Mouse (Mus musculus) kidney, embryonic 14.5 days (tissue): ENCODE data around the gene Steap3. TPM values are rescaled to one million over a fixed set of nuclear protein-coding genes. Genes with fewer than 3 reads are reported as not detected.

Experiments
- ATAC-seq: fragments of 200-750 bp; cut with Nextera tagmentation; 2 replicates; pipeline ENCODE4 v1.8.0; 2017; ENCODE audit warnings: moderate number of reproducible peaks, mild to moderate bottlenecking, moderate TSS enrichment, moderate library complexity; ENCODE audit not compliant: low FRiP score, low TSS enrichment
- H3K27ac ChIP-seq: fragments of 300-500 bp; sonication (generic); 2 replicates; pipeline ENCODE4 v1.5.1; 2014; ENCODE audit warnings: low read depth, mild to moderate bottlenecking, low read length, moderate library complexity, mixed read lengths
- H3K27me3 ChIP-seq: fragments of 300-500 bp; sonication (generic); 2 replicates; pipeline ENCODE4 v1.6.1; 2014; ENCODE audit warnings: mild to moderate bottlenecking, low read length; ENCODE audit not compliant: control insufficient read depth, insufficient read depth
- H3K36me3 ChIP-seq: fragments of 300-500 bp; sonication (generic); 2 replicates; pipeline ENCODE4 v1.6.1; 2014; ENCODE audit warnings: low read length, mixed read lengths; ENCODE audit not compliant: control insufficient read depth, insufficient read depth
- H3K4me1 ChIP-seq: fragments of 300-500 bp; sonication (generic); 2 replicates; pipeline ENCODE4 v1.6.1; 2014; ENCODE audit warnings: low read length, mixed read lengths; ENCODE audit not compliant: control insufficient read depth, insufficient read depth
- H3K4me2 ChIP-seq: fragments of 300-500 bp; sonication (generic); replicated peaks from 2 replicates; pipeline ENCODE4 v1.6.1; 2014; ENCODE audit warnings: low read depth, mild to moderate bottlenecking, low read length
- H3K4me3 ChIP-seq: fragments of 300-500 bp; sonication (generic); 2 replicates; pipeline ENCODE4 v1.5.1; 2014; ENCODE audit warnings: mild to moderate bottlenecking, low read length
- H3K9ac ChIP-seq: fragments of 300-500 bp; sonication (generic); 2 replicates; pipeline ENCODE4 v1.6.1; 2014; ENCODE audit warnings: low read depth, mild to moderate bottlenecking, low read length, moderate library complexity
- H3K9me3 ChIP-seq: fragments of 300-500 bp; sonication (generic); 2 replicates; pipeline ENCODE4 v1.6.1; 2016; ENCODE audit warnings: low read length; ENCODE audit not compliant: control insufficient read depth
- WGBS: fragments of 180-500 bp; shearing (Covaris S2); extraction: QIAGEN DNeasy Blood & Tissue Kit; methylation state at CpG from one replicate; pipeline ENCODE4 v1.1.7; 2014; 5-methylcytosine and 5-hydroxymethylcytosine counted together
- polyA plus RNA-seq: library from polyadenylated mRNA; unstranded; fragments of >200 nt; fragmentation: Nextera tagmentation; extraction: Ambion mirVana; gene quantifications from 2 replicates; pipeline ENCODE4 v1.2.1, GENCODE M21; 2014

The Steap3 gene
- polyA plus RNA-seq, 1 experiment from 2014 or later = 2.2 TPM

- no peak for ATAC-seq
- Histone ChIP-seq H3K27ac (no peak overlapping the region), H3K9me3 (no peaks in the 10 kb centered on the region), H3K4me2 (no peak overlapping the region), H3K36me3 (no peaks in the 10 kb centered on the region), H3K4me1 (no peaks in the 10 kb centered on the region), H3K9ac (no peak overlapping the region), H3K27me3 (no peaks in the 10 kb centered on the region), H3K4me3 (no peak overlapping the region)
- WGBS = 84% methylated on average over 7 of the region's 7 CpGs
Observed at GRCm38 (mm10) chr1:120168674-120169073, 103.8 kb downstream of the Steap3 start.

- Histone ChIP-seq H3K9ac (no peak overlapping the region), H3K27ac (no peak overlapping the region), H3K4me1 (no peaks in the 10 kb centered on the region), H3K4me2 (no peak overlapping the region), H3K9me3 (no peaks in the 10 kb centered on the region), H3K36me3 (no peaks in the 10 kb centered on the region), H3K27me3 (no peaks in the 10 kb centered on the region), H3K4me3 (no peak overlapping the region)
- ATAC-seq = no peak
- 75% methylated on average over 4 of the region's 4 CpGs for WGBS
Observed at GRCm38 (mm10) chr1:120168016-120168415, 104.5 kb downstream of the Steap3 start.

GRCm38 (mm10) chr1:120162616-120163015 is 109.9 kb downstream of the Steap3 start:
- H3K4me2 ChIP-seq = no peak overlapping the region
- H3K36me3 ChIP-seq = no peaks in the 10 kb centered on the region
- WGBS = 60% methylated on average over 1 of the region's 1 CpGs
- H3K9ac ChIP-seq = no peak overlapping the region
- H3K9me3 ChIP-seq = no peaks in the 10 kb centered on the region
- no peaks in the 10 kb centered on the region for H3K27me3 ChIP-seq
- ATAC-seq = no peak
- H3K27ac ChIP-seq = no peak overlapping the region
- no peak overlapping the region for H3K4me3 ChIP-seq
- H3K4me1 ChIP-seq = no peaks in the 10 kb centered on the region

DNA sequence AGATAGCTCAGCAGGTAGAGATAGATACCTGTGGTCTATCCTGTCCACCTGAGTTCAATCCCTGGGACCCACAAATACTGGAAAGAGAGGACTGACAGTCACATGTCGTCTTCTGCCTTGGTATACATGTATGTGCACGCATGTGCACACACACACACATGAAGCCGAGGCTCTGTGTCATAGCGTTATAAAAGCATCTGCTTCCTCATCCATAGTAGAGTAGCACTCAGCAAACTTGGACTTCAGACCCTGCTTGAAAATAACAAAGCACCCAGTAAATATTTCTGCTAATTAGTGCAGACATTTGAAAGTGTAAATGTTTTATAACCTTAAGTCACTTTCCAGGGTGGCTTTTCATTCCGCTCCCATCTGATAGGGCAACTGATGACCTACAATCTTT is 111.0 kb downstream of the Steap3 start:
- Histone ChIP-seq H3K27me3 (no peaks in the 10 kb centered on the region), H3K36me3 (no peaks in the 10 kb centered on the region), H3K4me1 (no peaks in the 10 kb centered on the region), H3K9me3 (no peaks in the 10 kb centered on the region), H3K4me2 (no peak overlapping the region), H3K4me3 (no peak overlapping the region), H3K27ac (no peak overlapping the region), H3K9ac (no peak overlapping the region)
- WGBS = 93% methylated on average over 5 of the region's 5 CpGs
- ATAC-seq = no peak

DNA sequence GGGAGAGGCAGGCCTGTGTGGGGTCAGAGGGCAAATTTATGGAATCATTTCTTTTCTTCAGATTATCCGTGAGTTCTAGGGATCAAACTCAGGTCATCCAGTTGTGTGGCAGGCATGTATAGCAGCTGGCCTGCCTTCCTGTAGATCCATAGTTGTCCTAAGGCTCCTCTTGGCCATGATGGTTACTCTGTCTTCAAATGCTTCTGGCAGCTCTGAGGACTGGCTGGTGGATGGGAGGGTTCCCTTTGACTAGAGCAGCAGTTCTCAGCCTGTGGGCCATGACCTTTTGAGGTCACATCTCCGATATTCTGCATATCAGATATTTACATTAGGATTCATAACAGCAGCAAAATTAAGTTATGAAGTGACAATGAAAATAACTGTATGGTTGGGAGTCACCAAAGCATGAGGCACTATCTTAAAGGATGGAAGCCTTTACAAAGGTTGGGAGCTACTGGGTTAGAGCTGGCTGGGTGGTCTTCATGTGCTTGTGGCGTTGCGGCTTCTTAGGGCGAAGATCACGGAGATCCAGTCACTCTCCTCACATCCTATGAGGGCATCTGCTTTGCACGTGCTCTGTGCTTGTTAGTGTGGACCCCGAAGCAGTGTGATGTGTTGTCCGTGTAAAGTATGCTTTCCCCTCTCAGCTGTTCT is 113.9 kb downstream of the Steap3 start:
- WGBS = 87% methylated on average over 9 of the region's 9 CpGs
- Histone ChIP-seq H3K4me3 (no peak overlapping the region), H3K9me3 (no peaks in the 10 kb centered on the region), H3K27me3 (no peaks in the 10 kb centered on the region), H3K36me3 (no peaks in the 10 kb centered on the region), H3K27ac (no peak overlapping the region), H3K4me2 (no peak overlapping the region), H3K9ac (no peak overlapping the region), H3K4me1 (no peaks in the 10 kb centered on the region)
- no peak for ATAC-seq

DNA sequence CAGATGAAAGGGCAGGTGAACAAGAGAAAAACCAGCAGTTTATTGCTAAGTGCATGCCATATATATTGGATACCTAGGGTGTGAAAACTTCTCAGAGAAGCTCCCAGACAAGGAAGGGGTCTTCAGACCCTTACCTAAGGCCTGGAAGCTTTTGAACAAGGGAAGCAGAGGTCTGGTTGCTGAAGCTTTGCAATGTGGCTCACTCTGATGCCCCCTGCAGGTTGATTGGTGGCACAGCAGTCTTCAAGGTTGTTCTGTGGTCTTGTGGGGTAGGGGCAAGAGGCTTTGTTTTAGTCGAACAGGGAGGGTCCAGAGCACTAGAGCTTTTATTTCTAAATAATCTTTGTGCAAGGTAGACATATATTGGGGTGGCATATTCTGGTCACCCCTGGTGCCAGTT is 117.2 kb downstream of the Steap3 start:
- no peak overlapping the region for H3K4me2 ChIP-seq
- H3K4me1 ChIP-seq = no peaks in the 10 kb centered on the region
- H3K27me3 ChIP-seq = no peaks in the 10 kb centered on the region
- ATAC-seq = no peak
- no peak overlapping the region for H3K9ac ChIP-seq
- H3K4me3 ChIP-seq = no peak overlapping the region
- no peak overlapping the region for H3K27ac ChIP-seq
- H3K36me3 ChIP-seq = no peaks in the 10 kb centered on the region
- 15% methylated on average over 1 of the region's 1 CpGs for WGBS
- no peaks in the 10 kb centered on the region for H3K9me3 ChIP-seq

DNA sequence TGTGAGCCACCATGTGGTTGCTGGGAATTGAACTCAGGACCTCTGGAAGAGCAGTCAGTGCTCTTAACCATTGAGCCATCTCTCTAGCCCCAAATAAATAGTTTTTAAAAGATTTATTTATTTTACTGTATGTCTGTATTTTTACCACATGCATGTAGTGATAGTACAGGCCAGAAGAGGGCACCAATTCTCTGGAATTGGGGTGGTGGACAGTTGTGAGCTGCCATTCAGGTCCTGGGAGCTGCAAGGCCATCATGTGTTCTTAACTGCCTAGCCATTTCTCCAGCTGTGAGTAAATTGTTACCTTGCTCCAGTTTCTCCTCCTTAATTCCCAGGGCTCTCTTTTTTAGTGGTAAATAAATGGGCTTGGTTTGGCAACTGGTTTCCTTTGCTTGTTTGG is 118.3 kb downstream of the Steap3 start:
- Histone ChIP-seq H3K4me1 (no peaks in the 10 kb centered on the region), H3K4me2 (no peak overlapping the region), H3K36me3 (no peaks in the 10 kb centered on the region), H3K4me3 (no peak overlapping the region), H3K27me3 (no peaks in the 10 kb centered on the region), H3K9me3 (no peaks in the 10 kb centered on the region), H3K9ac (no peak overlapping the region), H3K27ac (no peak overlapping the region)
- ATAC-seq = peak; percentile 44; the same call in 1 of the 2 replicates

- Histone ChIP-seq H3K27me3 (no peaks in the 10 kb centered on the region), H3K9ac (no peak overlapping the region), H3K36me3 (no peaks in the 10 kb centered on the region), H3K4me1 (no peaks in the 10 kb centered on the region), H3K27ac (no peak overlapping the region), H3K4me3 (no peak overlapping the region), H3K9me3 (no peaks in the 10 kb centered on the region), H3K4me2 (no peak overlapping the region)
- ATAC-seq = no peak
Observed at GRCm38 (mm10) chr1:120146994-120147393, 125.5 kb downstream of the Steap3 start.

- no peak overlapping the region for H3K27ac ChIP-seq
- no peaks in the 10 kb centered on the region for H3K36me3 ChIP-seq
- no peaks in the 10 kb centered on the region for H3K27me3 ChIP-seq
- no peaks in the 10 kb centered on the region for H3K9me3 ChIP-seq
- no peak overlapping the region for H3K9ac ChIP-seq
- ATAC-seq = no peak
- no peaks in the 10 kb centered on the region for H3K4me1 ChIP-seq
- 85% methylated on average over 8 of the region's 8 CpGs for WGBS
- no peak overlapping the region for H3K4me3 ChIP-seq
- no peak overlapping the region for H3K4me2 ChIP-seq
Observed at GRCm38 (mm10) chr1:120145527-120146216, 126.8 kb downstream of the Steap3 start.
